ENCODE assay signal across 19 mouse cellular contexts in genomic region chr17:25252643-25253042, GRCm38 (mm10). TPM values are rescaled to one million over a fixed set of nuclear protein-coding genes. Genes with fewer than 3 reads are reported as not detected.
DNase-seq lines count a peak whose midpoint lies in the region; ATAC-seq lines count a peak whose summit lies in the region.
"Had no signal": no experiment of that assay in that cellular context is flagged by ENCODE, and none has a peak within 500 bp of the region (broad histone marks: within the 10 kb centered on the region; RNA-seq: fewer than 3 reads in every experiment).

No protein-coding gene starts in this region.

- peak overlapping the region; percentile 32 for H3K27ac ChIP-seq in forebrain, embryonic 13.5 days
- H3K27ac ChIP-seq in forebrain, embryonic 11.5 days (ENCODE audit: low read depth, low read length), result no peak overlapping the region
- H3K27ac ChIP-seq in hindbrain, embryonic 11.5 days (ENCODE audit: low read depth, low read length), result no peak overlapping the region
- H3K27ac ChIP-seq in midbrain, embryonic 13.5 days, result peak overlapping the region; percentile 90
- H3K27ac ChIP-seq in liver, embryonic 11.5 days (ENCODE audit: low read depth, low read length), result no peak overlapping the region
- H3K27ac ChIP-seq: embryonic facial prominence, embryonic 12.5 days; liver, embryonic 13.5 days had no signal

- peak overlapping the region; percentile 4; the same call in 1 of the 2 replicates for H3K4me2 ChIP-seq in forebrain, embryonic 13.5 days
- no peak overlapping the region for H3K4me2 ChIP-seq in forebrain, embryonic 11.5 days (ENCODE audit: low read depth, low read length, severe bottlenecking)
- no peak overlapping the region for H3K4me2 ChIP-seq in hindbrain, embryonic 11.5 days (replicated peaks; ENCODE audit: low read depth, low read length)
- H3K4me2 ChIP-seq in midbrain, embryonic 13.5 days (replicated peaks), result peak overlapping the region; percentile 40
- H3K4me2 ChIP-seq in liver, embryonic 11.5 days, result no peak overlapping the region
- H3K4me2 ChIP-seq: embryonic facial prominence, embryonic 12.5 days; heart, embryonic 12.5 days; liver, embryonic 13.5 days had no signal

- no peak overlapping the region for H3K4me3 ChIP-seq in forebrain, embryonic 13.5 days
- no peak overlapping the region for H3K4me3 ChIP-seq in forebrain, embryonic 11.5 days (ENCODE audit: low read depth, low read length)
- H3K4me3 ChIP-seq in hindbrain, embryonic 11.5 days (ENCODE audit: low read depth, low read length), result no peak overlapping the region
- H3K4me3 ChIP-seq in midbrain, embryonic 13.5 days (replicated peaks), result no peak overlapping the region
- H3K4me3 ChIP-seq in liver, embryonic 11.5 days (ENCODE audit: low read depth, low read length), result no peak overlapping the region
- H3K4me3 ChIP-seq: embryonic facial prominence, embryonic 12.5 days; heart, embryonic 12.5 days; liver, embryonic 13.5 days had no signal

- peak overlapping the region; percentile 35; the same call in 1 of the 2 replicates for H3K9ac ChIP-seq in forebrain, embryonic 13.5 days
- no peak overlapping the region for H3K9ac ChIP-seq in forebrain, embryonic 11.5 days (ENCODE audit: low read length)
- H3K9ac ChIP-seq in hindbrain, embryonic 11.5 days (ENCODE audit: low read depth, low read length), result no peak overlapping the region
- H3K9ac ChIP-seq in midbrain, embryonic 13.5 days (replicated peaks), result peak overlapping the region; percentile 46; the same call in 1 of the 2 replicates
- no peak overlapping the region for H3K9ac ChIP-seq in liver, embryonic 11.5 days (ENCODE audit: low read depth, low read length)
- H3K9ac ChIP-seq: embryonic facial prominence, embryonic 12.5 days; heart, embryonic 12.5 days; liver, embryonic 13.5 days had no signal

- peak; percentile 57; the same call in 1 of the 2 replicates for ATAC-seq in forebrain, embryonic 13.5 days
- ATAC-seq in forebrain, embryonic 11.5 days (replicated peaks; ENCODE audit: low FRiP score), result no peak
- peak; percentile 59 for ATAC-seq in hindbrain, embryonic 11.5 days (ENCODE audit: low FRiP score)
- peak; percentile 85 for ATAC-seq in midbrain, embryonic 13.5 days
- ATAC-seq in liver, embryonic 11.5 days (replicated peaks; ENCODE audit: low FRiP score), result no peak
- ATAC-seq: lung, postnatal 0 days had no signal

- peaks cover 43% of the 10 kb centered on the region for H3K27me3 ChIP-seq in forebrain, embryonic 13.5 days
- peaks cover 19% of the 10 kb centered on the region for H3K27me3 ChIP-seq in forebrain, embryonic 11.5 days (ENCODE audit: control insufficient read depth, insufficient read depth, low read length)
- H3K27me3 ChIP-seq in hindbrain, embryonic 11.5 days (ENCODE audit: control insufficient read depth, insufficient read depth, low read length), result peaks cover 16% of the 10 kb centered on the region
- peaks cover 23% of the 10 kb centered on the region for H3K27me3 ChIP-seq in midbrain, embryonic 13.5 days
- H3K27me3 ChIP-seq in liver, embryonic 11.5 days (replicated peaks; ENCODE audit: control insufficient read depth, insufficient read depth, low read length), result peaks cover 36% of the 10 kb centered on the region

- H3K9me3 ChIP-seq in forebrain, embryonic 13.5 days (replicated peaks), result no peaks in the 10 kb centered on the region
- no peaks in the 10 kb centered on the region for H3K9me3 ChIP-seq in forebrain, embryonic 11.5 days (ENCODE audit: control insufficient read depth, low read length)
- no peaks in the 10 kb centered on the region for H3K9me3 ChIP-seq in hindbrain, embryonic 11.5 days (ENCODE audit: control insufficient read depth, low read length)
- no peaks in the 10 kb centered on the region for H3K9me3 ChIP-seq in midbrain, embryonic 13.5 days
- H3K9me3 ChIP-seq in liver, embryonic 11.5 days (ENCODE audit: control insufficient read depth, low read length), result no peaks in the 10 kb centered on the region
- H3K9me3 ChIP-seq: embryonic facial prominence, embryonic 12.5 days; heart, embryonic 12.5 days; liver, embryonic 13.5 days had no signal

- no peaks in the 10 kb centered on the region for H3K36me3 ChIP-seq in forebrain, embryonic 13.5 days (ENCODE audit: poor library complexity, severe bottlenecking)
- H3K36me3 ChIP-seq in forebrain, embryonic 11.5 days (ENCODE audit: control insufficient read depth, insufficient read depth, low read length), result no peaks in the 10 kb centered on the region
- no peaks in the 10 kb centered on the region for H3K36me3 ChIP-seq in hindbrain, embryonic 11.5 days (ENCODE audit: control insufficient read depth, insufficient read depth, low read length)
- no peaks in the 10 kb centered on the region for H3K36me3 ChIP-seq in midbrain, embryonic 13.5 days
- no peaks in the 10 kb centered on the region for H3K36me3 ChIP-seq in liver, embryonic 11.5 days (ENCODE audit: control insufficient read depth, insufficient read depth, low read length)
- H3K36me3 ChIP-seq: embryonic facial prominence, embryonic 12.5 days; liver, embryonic 13.5 days had no signal

- WGBS in forebrain, embryonic 13.5 days, result 25% methylated on average over 3 of the region's 3 CpGs
- 31% methylated on average over 3 of the region's 3 CpGs for WGBS in forebrain, embryonic 11.5 days
- WGBS in hindbrain, embryonic 11.5 days, result 30% methylated on average over 3 of the region's 3 CpGs
- WGBS in midbrain, embryonic 13.5 days, result 10% methylated on average over 3 of the region's 3 CpGs
- 51% methylated on average over 3 of the region's 3 CpGs for WGBS in liver, embryonic 11.5 days

- peaks cover 42% of the 10 kb centered on the region for H3K4me1 ChIP-seq in forebrain, embryonic 13.5 days
- H3K4me1 ChIP-seq in forebrain, embryonic 11.5 days (replicated peaks; ENCODE audit: control insufficient read depth, insufficient read depth, low read length), result peaks cover 22% of the 10 kb centered on the region
- H3K4me1 ChIP-seq in hindbrain, embryonic 11.5 days (replicated peaks; ENCODE audit: control insufficient read depth, insufficient read depth, low read length), result peaks cover 19% of the 10 kb centered on the region
- peaks cover 54% of the 10 kb centered on the region for H3K4me1 ChIP-seq in midbrain, embryonic 13.5 days (replicated peaks)
- H3K4me1 ChIP-seq in liver, embryonic 11.5 days (replicated peaks; ENCODE audit: control insufficient read depth, insufficient read depth, low read length), result peaks cover 5% of the 10 kb centered on the region

- DNase-seq in forebrain, embryonic 11.5 days (ENCODE audit: low spot score), result no peak
- peak; percentile 48 for DNase-seq in hindbrain, embryonic 11.5 days (ENCODE audit: low spot score)
- DNase-seq in telencephalon, adult 2 months (ENCODE audit: low read depth, low spot score), result peak; percentile 32
- DNase-seq in frontal cortex, adult 2 months (ENCODE audit: extremely low spot score in 1 of 2, low spot score in 1 of 2), result no peak
- DNase-seq in ovary, postnatal 10 days (ENCODE audit: low spot score), result no peak
- no peak for DNase-seq in liver, embryonic 11.5 days (ENCODE audit: low spot score)
- DNase-seq: cerebellum, adult 8-10 months; gastrocnemius, postnatal 14 days; heart, postnatal 4 days; kidney, adult 8-10 months; left cerebral cortex, postnatal 4 days; liver, embryonic 13.5 days; right cerebral cortex, postnatal 4 days; thymus, postnatal 14 days had no signal

RNA-seq across cellular contexts. Expression of gene Baiap3, which starts 3.5 kb away (rescaled TPM):
- polyA plus RNA-seq in forebrain, embryonic 13.5 days (2015; fragmentation: Nextera tagmentation; extraction: Ambion mirVana), result 3.6 and 5.2 TPM in 2 replicates
- 1.2 and 1.7 TPM in 2 replicates for polyA plus RNA-seq in forebrain, embryonic 11.5 days (2014; fragmentation: Nextera tagmentation; extraction: Ambion mirVana)
- polyA plus RNA-seq in hindbrain, embryonic 11.5 days (2014; fragmentation: Nextera tagmentation; extraction: Ambion mirVana), result 2.0 and 4.4 TPM in 2 replicates
- polyA plus RNA-seq in midbrain, embryonic 13.5 days (2015; fragmentation: Nextera tagmentation; extraction: Ambion mirVana), result 8.7 and 9.2 TPM in 2 replicates
- 12.5 and 18.6 TPM in 2 replicates for polyA plus RNA-seq in frontal cortex, adult 2 months (2012; rRNA removed)
- polyA plus RNA-seq in liver, embryonic 11.5 days (2014; fragmentation: Nextera tagmentation; extraction: Ambion mirVana), result 0.60 and 0.83 TPM in 2 replicates

RNA-seq across cellular contexts. Expression of gene Tsr3, which starts 12.7 kb away (rescaled TPM):
- 63.3 and 64.3 TPM in 2 replicates for polyA plus RNA-seq in forebrain, embryonic 13.5 days (2015; fragmentation: Nextera tagmentation; extraction: Ambion mirVana)
- polyA plus RNA-seq in forebrain, embryonic 11.5 days (2014; fragmentation: Nextera tagmentation; extraction: Ambion mirVana), result 63.4 and 66.7 TPM in 2 replicates
- polyA plus RNA-seq in hindbrain, embryonic 11.5 days (2014; fragmentation: Nextera tagmentation; extraction: Ambion mirVana), result 60.3 and 64.9 TPM in 2 replicates
- 61.1 and 63.1 TPM in 2 replicates for polyA plus RNA-seq in midbrain, embryonic 13.5 days (2015; fragmentation: Nextera tagmentation; extraction: Ambion mirVana)
- 33.9 and 41.4 TPM in 2 replicates for polyA plus RNA-seq in frontal cortex, adult 2 months (2012; rRNA removed)
- polyA plus RNA-seq in liver, embryonic 11.5 days (2014; fragmentation: Nextera tagmentation; extraction: Ambion mirVana), result 49.3 and 51.1 TPM in 2 replicates

RNA-seq across cellular contexts. Expression of gene Gnptg, which starts 12.7 kb away (rescaled TPM):
- polyA plus RNA-seq in forebrain, embryonic 13.5 days (2015; fragmentation: Nextera tagmentation; extraction: Ambion mirVana), result 71.9 and 74.8 TPM in 2 replicates
- 51.3 and 56.3 TPM in 2 replicates for polyA plus RNA-seq in forebrain, embryonic 11.5 days (2014; fragmentation: Nextera tagmentation; extraction: Ambion mirVana)
- 51.5 and 57.2 TPM in 2 replicates for polyA plus RNA-seq in hindbrain, embryonic 11.5 days (2014; fragmentation: Nextera tagmentation; extraction: Ambion mirVana)
- 86.0 and 90.4 TPM in 2 replicates for polyA plus RNA-seq in midbrain, embryonic 13.5 days (2015; fragmentation: Nextera tagmentation; extraction: Ambion mirVana)
- 126 and 128 TPM in 2 replicates for polyA plus RNA-seq in frontal cortex, adult 2 months (2012; rRNA removed)
- polyA plus RNA-seq in liver, embryonic 11.5 days (2014; fragmentation: Nextera tagmentation; extraction: Ambion mirVana), result 29.0 and 30.8 TPM in 2 replicates

RNA-seq across cellular contexts. Expression of gene Ube2i, which starts 21.8 kb away (rescaled TPM):
- 755 and 766 TPM in 2 replicates for polyA plus RNA-seq in forebrain, embryonic 13.5 days (2015; fragmentation: Nextera tagmentation; extraction: Ambion mirVana)
- 837 and 868 TPM in 2 replicates for polyA plus RNA-seq in forebrain, embryonic 11.5 days (2014; fragmentation: Nextera tagmentation; extraction: Ambion mirVana)
- polyA plus RNA-seq in hindbrain, embryonic 11.5 days (2014; fragmentation: Nextera tagmentation; extraction: Ambion mirVana), result 781 and 835 TPM in 2 replicates
- polyA plus RNA-seq in midbrain, embryonic 13.5 days (2015; fragmentation: Nextera tagmentation; extraction: Ambion mirVana), result 672 and 679 TPM in 2 replicates
- 265 and 295 TPM in 2 replicates for polyA plus RNA-seq in frontal cortex, adult 2 months (2012; rRNA removed)
- polyA plus RNA-seq in liver, embryonic 11.5 days (2014; fragmentation: Nextera tagmentation; extraction: Ambion mirVana), result 621 and 624 TPM in 2 replicates

RNA-seq across cellular contexts. Expression of gene Prss34, which starts 45.6 kb away (rescaled TPM):
- polyA plus RNA-seq in forebrain, embryonic 13.5 days (2015; fragmentation: Nextera tagmentation; extraction: Ambion mirVana), result not detected in 2 replicates
- polyA plus RNA-seq in forebrain, embryonic 11.5 days (2014; fragmentation: Nextera tagmentation; extraction: Ambion mirVana), result not detected in 2 replicates
- polyA plus RNA-seq in hindbrain, embryonic 11.5 days (2014; fragmentation: Nextera tagmentation; extraction: Ambion mirVana), result not detected in 2 replicates
- not detected in 2 replicates for polyA plus RNA-seq in midbrain, embryonic 13.5 days (2015; fragmentation: Nextera tagmentation; extraction: Ambion mirVana)
- polyA plus RNA-seq in frontal cortex, adult 2 months (2012; rRNA removed), result not detected in 2 replicates
- not detected in 2 replicates for polyA plus RNA-seq in liver, embryonic 11.5 days (2014; fragmentation: Nextera tagmentation; extraction: Ambion mirVana)
- polyA plus RNA-seq: embryonic facial prominence, embryonic 12.5 days; heart, embryonic 12.5 days had no signal

Comparison
In these comparisons a context has a peak if more than half of its experiments do, and no peak if none do; other contexts are left out.
1. ATAC-seq: peak in forebrain, embryonic 13.5 days (single experiment), hindbrain, embryonic 11.5 days (single experiment) and midbrain, embryonic 13.5 days (single experiment); none in forebrain, embryonic 11.5 days (single experiment) and liver, embryonic 11.5 days (single experiment).
2. H3K27ac ChIP-seq: peak in forebrain, embryonic 13.5 days (single experiment) and midbrain, embryonic 13.5 days (single experiment); none in forebrain, embryonic 11.5 days (single experiment), hindbrain, embryonic 11.5 days (single experiment) and liver, embryonic 11.5 days (single experiment).
3. H3K4me2 ChIP-seq: peak in forebrain, embryonic 13.5 days (single experiment) and midbrain, embryonic 13.5 days (single experiment); none in forebrain, embryonic 11.5 days (single experiment), hindbrain, embryonic 11.5 days (single experiment) and liver, embryonic 11.5 days (single experiment).
4. H3K9ac ChIP-seq: peak in forebrain, embryonic 13.5 days (single experiment) and midbrain, embryonic 13.5 days (single experiment); none in forebrain, embryonic 11.5 days (single experiment), hindbrain, embryonic 11.5 days (single experiment) and liver, embryonic 11.5 days (single experiment).
5. DNase-seq: peak in hindbrain, embryonic 11.5 days (single experiment) and telencephalon, adult 2 months (single experiment); none in forebrain, embryonic 11.5 days (single experiment), frontal cortex, adult 2 months (0 of 2), ovary, postnatal 10 days (single experiment) and liver, embryonic 11.5 days (single experiment).